Mouse (Mus musculus) spleen, adult 2 months (tissue): ENCODE data around the gene Fam25c. TPM values are rescaled to one million over a fixed set of nuclear protein-coding genes. Genes with fewer than 3 reads are reported as not detected.

Experiments
- DNase-seq, 2 experiments: peaks; one replicate each; pipeline versions ENCODE4 v3.0.0 to v3.0.0-alpha.2; 2012 to 2021; ENCODE audit warnings: low spot score in 2 of 2, low read depth in 1 of 2
- H3K27ac ChIP-seq: fragments of 200-500 bp; 2 replicates; pipeline ENCODE4 v1.5.1; 2012; ENCODE audit warnings: low read length, inconsistent platforms; ENCODE audit not compliant: insufficient read depth
- H3K27me3 ChIP-seq: fragments of 200-500 bp; 2 replicates; pipeline ENCODE4 v1.6.1; 2012; ENCODE audit warnings: mild to moderate bottlenecking, moderate library complexity, low read length, inconsistent platforms; ENCODE audit not compliant: control insufficient read depth, insufficient read depth
- H3K36me3 ChIP-seq: fragments of 200-500 bp; 2 replicates; pipeline ENCODE4 v1.6.1; 2012; ENCODE audit warnings: mild to moderate bottlenecking, low read length, inconsistent platforms; ENCODE audit not compliant: control insufficient read depth, insufficient read depth
- H3K4me1 ChIP-seq: fragments of 200-500 bp; 2 replicates; pipeline ENCODE4 v1.6.1; 2011; ENCODE audit warnings: inconsistent platforms; ENCODE audit not compliant: control insufficient read depth, insufficient read depth, insufficient read length
- H3K4me3 ChIP-seq: fragments of 200-500 bp; 2 replicates; pipeline ENCODE4 v1.5.1; 2011; ENCODE audit warnings: mild to moderate bottlenecking, inconsistent platforms; ENCODE audit not compliant: insufficient read depth, insufficient read length; ENCODE audit errors: extremely low read depth
- CTCF ChIP-seq: fragments of 200-500 bp; IDR thresholded peaks from 2 replicates; pipeline ENCODE4 v1.5.1; 2011; ENCODE audit warnings: mild to moderate bottlenecking, inconsistent platforms; ENCODE audit not compliant: insufficient read depth, insufficient read length, insufficient replicate concordance; ENCODE audit errors: extremely low read depth
- POLR2A ChIP-seq: fragments of 200-500 bp; IDR thresholded peaks from 2 replicates; pipeline ENCODE4 v1.6.1; 2011; ENCODE audit warnings: low read depth, low read length, inconsistent platforms
- WGBS: fragments of 180-500 bp; shearing (Covaris S2); methylation state at CpG from one replicate; pipeline ENCODE4 v1.1.7; 2018; 5-methylcytosine and 5-hydroxymethylcytosine counted together
- polyA plus RNA-seq: library from polyadenylated mRNA; depleted of rRNA; stranded (reverse); fragments of >200 nt; gene quantifications from 2 replicates; pipeline ENCODE4 v1.2.3, GENCODE M21; 2012; rRNA removed

Fam25c gene
- polyA plus RNA-seq, 1 experiment: not detected

GRCm38 (mm10) chr14:34310234-34310965 is 44.8 kb downstream of the Fam25c start, which contains the start of the genes Shld2 and Glud1:
Gene Shld2 (minus strand): TSS chr14:34310493.
Gene Glud1 (plus strand): TSS chr14:34310727.
- Histone ChIP-seq H3K27me3 (no peaks in the 10 kb centered on the region), H3K27ac (peak within 1 kb of the TSS; percentile 86), H3K4me1 (peaks cover 9% of the 10 kb centered on the region; the same call in 1 of the 2 replicates), H3K4me3 (peak within 1 kb of the TSS; percentile 88), H3K36me3 (no peaks in the 10 kb centered on the region)
- TF ChIP-seq POLR2A (peak; percentile 68; the same call in 1 of the 2 replicates), CTCF (no peak)
- WGBS: under 1% methylated on average over 98 of the region's 100 CpGs
- peak; percentile 79 to 93 for DNase-seq

GRCm38 (mm10) chr14:34309907-34310233 is 45.4 kb downstream of the Fam25c start:
- peak overlapping the region; percentile 86 for H3K27ac ChIP-seq
- no peak for TF ChIP-seq CTCF
- TF ChIP-seq POLR2A: no peak
- 20% methylated on average over 5 of the region's 5 CpGs for WGBS
- no peaks in the 10 kb centered on the region for H3K27me3 ChIP-seq
- H3K36me3 ChIP-seq: no peaks in the 10 kb centered on the region
- H3K4me3 ChIP-seq: peak overlapping the region; percentile 69
- no peak for DNase-seq
- H3K4me1 ChIP-seq: peaks cover 9% of the 10 kb centered on the region; the same call in 1 of the 2 replicates

- Histone ChIP-seq H3K4me1 (peaks cover 9% of the 10 kb centered on the region; the same call in 1 of the 2 replicates), H3K36me3 (no peaks in the 10 kb centered on the region), H3K27ac (no peak overlapping the region), H3K4me3 (no peak overlapping the region), H3K27me3 (no peaks in the 10 kb centered on the region)
- DNase-seq: no peak
- WGBS: 91% methylated on average over 4 of the region's 4 CpGs
- no peak for TF ChIP-seq POLR2A
Measured at GRCm38 (mm10) chr14:34309266-34309665, 46.0 kb downstream of the Fam25c start.

- no peaks in the 10 kb centered on the region for H3K4me1 ChIP-seq
- H3K27me3 ChIP-seq: no peaks in the 10 kb centered on the region
- H3K4me3 ChIP-seq: no peak overlapping the region
- TF ChIP-seq POLR2A (no peak), CTCF (no peak)
- 35% methylated on average over 5 of the region's 5 CpGs for WGBS
- no peak for DNase-seq
- no peaks in the 10 kb centered on the region; the same call in 1 of the 2 replicates for H3K36me3 ChIP-seq
- H3K27ac ChIP-seq: no peak overlapping the region
Measured at GRCm38 (mm10) chr14:34303265-34303680, 52.0 kb downstream of the Fam25c start.

- no peak for TF ChIP-seq CTCF
- no peak for TF ChIP-seq POLR2A
- no peaks in the 10 kb centered on the region for H3K4me1 ChIP-seq
- WGBS: 85% methylated on average over 5 of the region's 5 CpGs
- no peaks in the 10 kb centered on the region; the same call in 1 of the 2 replicates for H3K36me3 ChIP-seq
- no peaks in the 10 kb centered on the region for H3K27me3 ChIP-seq
- H3K27ac ChIP-seq: no peak overlapping the region
- H3K4me3 ChIP-seq: no peak overlapping the region
- DNase-seq: no peak
Measured at GRCm38 (mm10) chr14:34302681-34303242, 52.5 kb downstream of the Fam25c start.

Other genes with a start within 250 kb of the Fam25c start
- gene Npy4r, start 202.9 kb downstream of the Fam25c start, polyA plus RNA-seq: 0.07 and 0.08 TPM in 2 replicates
- 0.04 and 0.09 TPM in 2 replicates for gene Gprin2, start 153.8 kb downstream of the Fam25c start, polyA plus RNA-seq
- gene Syt15, start 135.8 kb downstream of the Fam25c start, polyA plus RNA-seq: 3.9 and 4.3 TPM in 2 replicates
- 2.4 and 3.3 TPM in 2 replicates for gene Shld2, start 44.9 kb downstream of the Fam25c start, polyA plus RNA-seq
- 47.7 and 60.1 TPM in 2 replicates for gene Glud1, start 44.7 kb downstream of the Fam25c start, polyA plus RNA-seq
- 1.6 and 2.1 TPM in 2 replicates for gene Sncg, start 19.4 kb upstream of the Fam25c start, polyA plus RNA-seq
- 8.4 and 8.9 TPM in 2 replicates for gene Mmrn2, start 20.0 kb upstream of the Fam25c start, polyA plus RNA-seq
- 0.89 and 1.0 TPM in 2 replicates for gene Bmpr1a, start 147.9 kb upstream of the Fam25c start, polyA plus RNA-seq
- gene 9230112D13Rik, start 167.4 kb upstream of the Fam25c start, polyA plus RNA-seq: not detected in 2 replicates
- 0.74 and 0.86 TPM in 2 replicates for gene Ldb3, start 233.2 kb upstream of the Fam25c start, polyA plus RNA-seq
- not detected in 2 replicates for gene Opn4, start 244.7 kb upstream of the Fam25c start, polyA plus RNA-seq